Mouse (Mus musculus) cortical plate, adult 2 months (tissue): Measurements from ENCODE around the gene Rab8b.

Source experiments
- CTCF ChIP-seq: fragments of 200-500 bp; IDR thresholded peaks from 2 replicates; pipeline ENCODE4 v1.5.1; 2011; ENCODE audit warnings: mild to moderate bottlenecking, control low read depth, low read length; ENCODE audit not compliant: insufficient read depth; ENCODE audit errors: extremely low read depth
- POLR2A ChIP-seq: fragments of 200-500 bp; IDR thresholded peaks from 2 replicates; pipeline ENCODE4 v1.6.1; 2011; ENCODE audit warnings: mild to moderate bottlenecking, low read length, control low read depth; ENCODE audit not compliant: insufficient read depth; ENCODE audit errors: extremely low read depth

- TF ChIP-seq POLR2A: no peak
- TF ChIP-seq CTCF: no peak
These were observed 42.9 kb downstream of the Rab8b start for GRCm38 (mm10) chr9:66876577-66876976.
